In genomic region chr11:4142352-4142751, GRCm38 (mm10) we compare ENCODE assay signal across 21 mouse cellular contexts. TPM values are rescaled to one million over a fixed set of nuclear protein-coding genes. Genes with fewer than 3 reads are reported as not detected.
A peak's percentile ranks its signal among the peaks of the same experiment; 100 is the strongest.
DNase-seq lines count a peak whose midpoint lies in the region; ATAC-seq and TF ChIP-seq lines count a peak whose summit lies in the region.
"Had no signal": no experiment of that assay in that cellular context is flagged by ENCODE, and none has a peak within 500 bp of the region (broad histone marks: within the 10 kb centered on the region; RNA-seq: fewer than 3 reads in every experiment).

No protein-coding gene starts in this region.

- in situ Hi-C loops in CH12.LX (cut with MboI; ENCODE audit: low pct_ligation_motif_present, low pct_unique_long_range_greater_than_20kb, low sequenced_read_pairs), result no loop called here

- no peak overlapping the region for H3K4me3 ChIP-seq in lung, embryonic 16.5 days (ENCODE audit: low read length)
- H3K4me3 ChIP-seq in CH12.LX (replicated peaks in 1 of 3; ENCODE audit: low read depth in 2 of 3, low read length in 2 of 3, poor library complexity in 1 of 3), result no peak overlapping the region
- H3K4me3 ChIP-seq: embryonic facial prominence, embryonic 13.5 days; forebrain, embryonic 12.5 days; heart, embryonic 10.5 days; hindbrain, embryonic 12.5 days had no signal

- dilution Hi-C loops in CH12.LX (cut with MboI; ENCODE audit: extremely low pct_ligation_motif_present, extremely low pct_unique_long_range_greater_than_20kb, low sequenced_read_pairs), result no loop called here

- H3K27ac ChIP-seq in lung, embryonic 16.5 days (ENCODE audit: low read length), result peak overlapping the region; percentile 82
- H3K27ac ChIP-seq in CH12.LX (ENCODE audit: insufficient read depth, low read depth), result no peak overlapping the region
- H3K27ac ChIP-seq: embryonic facial prominence, embryonic 13.5 days; forebrain, embryonic 12.5 days; heart, embryonic 10.5 days; hindbrain, embryonic 12.5 days had no signal

- DNase-seq in lung, postnatal 14 days, result no peak
- DNase-seq in 3134 (ENCODE audit: extremely low read depth, insufficient read length, low spot score) (peak; percentile 46), CH12.LX (ENCODE audit: extremely low read depth) (no peak)
- peak; percentile 36 for DNase-seq in brain, adult 2 months (ENCODE audit: low read depth, low spot score)
- no peak for DNase-seq in spleen, adult 12 weeks (ENCODE audit: low spot score)
- DNase-seq: adrenal gland, postnatal 10 days; B cell, adult 2 months; cerebellum, adult 18-20 months; cerebellum, adult 9-11 months; cerebellum, postnatal 36 days; gastrocnemius, postnatal 10 days; heart, adult 18-20 months; heart, postnatal 10 days; heart, postnatal 4 days had no signal

- H3K79me2 ChIP-seq in CH12.LX (replicated peaks; ENCODE audit: control insufficient read depth, extremely low read depth, insufficient read depth, poor library complexity, severe bottlenecking), result peaks cover 5% of the 10 kb centered on the region; the same call in 1 of the 2 replicates

- H3K4me2 ChIP-seq in lung, embryonic 16.5 days (ENCODE audit: low read depth, low read length), result no peak overlapping the region
- no peak overlapping the region for H3K4me2 ChIP-seq in CH12.LX (ENCODE audit: insufficient read depth, low read depth, poor library complexity, severe bottlenecking)
- H3K4me2 ChIP-seq: embryonic facial prominence, embryonic 13.5 days; forebrain, embryonic 12.5 days; hindbrain, embryonic 12.5 days had no signal

- H3K36me3 ChIP-seq in lung, embryonic 16.5 days (ENCODE audit: control insufficient read depth, insufficient read depth, low read length), result peaks cover 29% of the 10 kb centered on the region
- H3K36me3 ChIP-seq in CH12.LX (replicated peaks in 1 of 2; ENCODE audit: control insufficient read depth in 1 of 2, insufficient read depth in 1 of 2, low read length in 1 of 2), result peaks cover 41 to 77% of the 10 kb centered on the region in 2 experiments

- no peak for TF ChIP-seq POLR2A in CH12.LX (IDR thresholded peaks at IDR 0.05; ENCODE audit: low read depth, low read length)

- H3K9me3 ChIP-seq in lung, embryonic 16.5 days (ENCODE audit: control insufficient read depth, low read length), result no peaks in the 10 kb centered on the region
- no peaks in the 10 kb centered on the region for H3K9me3 ChIP-seq in CH12.LX (replicated peaks; ENCODE audit: low read length)
- H3K9me3 ChIP-seq: embryonic facial prominence, embryonic 13.5 days; forebrain, embryonic 12.5 days; heart, embryonic 10.5 days; hindbrain, embryonic 12.5 days had no signal

- no peak overlapping the region for H3K9ac ChIP-seq in lung, embryonic 16.5 days (ENCODE audit: low read length)
- no peak overlapping the region for H3K9ac ChIP-seq in CH12.LX (ENCODE audit: insufficient read depth, low read depth)
- H3K9ac ChIP-seq: embryonic facial prominence, embryonic 13.5 days; forebrain, embryonic 12.5 days; hindbrain, embryonic 12.5 days had no signal

- TF ChIP-seq EP300 in CH12.LX (IDR thresholded peaks at IDR 0.05; ENCODE audit: low read length), result no peak

- H3K27me3 ChIP-seq in lung, embryonic 16.5 days (ENCODE audit: control insufficient read depth, insufficient read depth, low read depth, low read length), result no peaks in the 10 kb centered on the region
- H3K27me3 ChIP-seq in CH12.LX (replicated peaks), result no peaks in the 10 kb centered on the region
- H3K27me3 ChIP-seq: embryonic facial prominence, embryonic 13.5 days; forebrain, embryonic 12.5 days; hindbrain, embryonic 12.5 days had no signal

- no peak for ATAC-seq in lung, embryonic 16.5 days (ENCODE audit: low read depth)
- ATAC-seq: CD4-positive, CD25-positive, alpha-beta regulatory T cell, adult 4 months; forebrain, embryonic 16.5 days had no signal

- TF ChIP-seq RAD21 in CH12.LX (IDR thresholded peaks at IDR 0.05; ENCODE audit: low read depth, low read length), result no peak

- no peaks in the 10 kb centered on the region; the same call in 1 of the 2 replicates for H3K4me1 ChIP-seq in lung, embryonic 16.5 days (replicated peaks; ENCODE audit: control insufficient read depth, insufficient read depth, low read length)
- peaks cover 21 to 39% of the 10 kb centered on the region in 2 experiments for H3K4me1 ChIP-seq in CH12.LX (ENCODE audit: control insufficient read depth in 1 of 2, insufficient read depth in 2 of 2)
- H3K4me1 ChIP-seq: embryonic facial prominence, embryonic 13.5 days; heart, embryonic 10.5 days had no signal

- no peak for TF ChIP-seq CTCF in CH12.LX (conservative IDR thresholded peaks at IDR 0.05 in 1 of 2, IDR thresholded peaks at IDR 0.05 in 1 of 2; ENCODE audit: low read depth in 2 of 2, low read length in 2 of 2)

- 88% methylated on average over 4 of the region's 4 CpGs for WGBS in lung, embryonic 16.5 days

TF ChIP-seq in CH12.LX, 34 proteins besides CTCF, POLR2A, EP300 and RAD21:
- no peak for TF ChIP-seq USF2 (conservative IDR thresholded peaks at IDR 0.05; ENCODE audit: low read depth, low read length)
- no peak for TF ChIP-seq POLR2AphosphoS2 (IDR thresholded peaks at IDR 0.05; ENCODE audit: low read depth, low read length)
- TF ChIP-seq ZC3H11A (IDR thresholded peaks at IDR 0.05; ENCODE audit: low read depth, low read length), result no peak
- TF ChIP-seq SIN3A (IDR thresholded peaks at IDR 0.05; ENCODE audit: low read length), result no peak
- TF ChIP-seq MAFK (IDR thresholded peaks at IDR 0.05; ENCODE audit: insufficient replicate concordance, low read length), result peak; percentile 90
- no peak for TF ChIP-seq TCF12 (IDR thresholded peaks at IDR 0.05; ENCODE audit: low read depth, low read length)
- TF ChIP-seq CHD2 (IDR thresholded peaks at IDR 0.05; ENCODE audit: low read length), result no peak
- no peak for TF ChIP-seq ZNF384 (IDR thresholded peaks at IDR 0.05; ENCODE audit: low read depth, low read length)
- no peak for TF ChIP-seq MEF2A (IDR thresholded peaks at IDR 0.05; ENCODE audit: borderline replicate concordance, low read depth, low read length)

RNA-seq across cellular contexts. Expression of gene Rnf215, which starts 7.3 kb away (rescaled TPM):
- 33.6 and 35.7 TPM in 2 replicates for polyA plus RNA-seq in lung, embryonic 16.5 days (2015; fragmentation: Nextera tagmentation; extraction: Ambion mirVana)
- total RNA-seq in CH12.LX (2012; rRNA removed) (24.8 and 25.0 TPM in 2 replicates), CH12.LX (2014; rRNA removed) (14.9 and 18.2 TPM in 2 replicates)
- 22.5 and 24.3 TPM in 2 replicates for polyA plus RNA-seq in CH12.LX (2012; ENCODE audit: insufficient read length, low read depth)

RNA-seq across cellular contexts. Expression of gene Ccdc157, which starts 17.7 kb away (rescaled TPM):
- 9.2 and 11.4 TPM in 2 replicates for polyA plus RNA-seq in lung, embryonic 16.5 days (2015; fragmentation: Nextera tagmentation; extraction: Ambion mirVana)
- total RNA-seq in CH12.LX (2012; rRNA removed) (4.2 and 4.4 TPM in 2 replicates), CH12.LX (2014; rRNA removed) (2.3 and 2.6 TPM in 2 replicates)
- 3.9 and 4.0 TPM in 2 replicates for polyA plus RNA-seq in CH12.LX (2012; ENCODE audit: insufficient read length, low read depth)

RNA-seq across cellular contexts. Expression of gene Sf3a1, which starts 17.8 kb away (rescaled TPM):
- 42.1 and 48.9 TPM in 2 replicates for polyA plus RNA-seq in lung, embryonic 16.5 days (2015; fragmentation: Nextera tagmentation; extraction: Ambion mirVana)
- 46.5 and 56.9 TPM in 2 replicates for total RNA-seq in CH12.LX (2012; rRNA removed)
- total RNA-seq in CH12.LX (2014; rRNA removed), result 28.6 and 29.5 TPM in 2 replicates
- 93.4 and 97.6 TPM in 2 replicates for polyA plus RNA-seq in CH12.LX (2012; ENCODE audit: insufficient read length, low read depth)

RNA-seq across cellular contexts. Expression of gene Sec14l2, which starts 19.1 kb away (rescaled TPM):
- polyA plus RNA-seq in lung, embryonic 16.5 days (2015; fragmentation: Nextera tagmentation; extraction: Ambion mirVana), result 2.9 and 3.3 TPM in 2 replicates
- total RNA-seq in CH12.LX (2012; rRNA removed) (21.5 and 26.1 TPM in 2 replicates), CH12.LX (2014; rRNA removed) (21.9 and 24.2 TPM in 2 replicates)
- 16.7 and 19.0 TPM in 2 replicates for polyA plus RNA-seq in CH12.LX (2012; ENCODE audit: insufficient read length, low read depth)

RNA-seq across cellular contexts. Expression of gene Tbc1d10a, which starts 44.2 kb away (rescaled TPM):
- 30.5 and 34.3 TPM in 2 replicates for polyA plus RNA-seq in lung, embryonic 16.5 days (2015; fragmentation: Nextera tagmentation; extraction: Ambion mirVana)
- total RNA-seq in CH12.LX (2012; rRNA removed) (30.3 and 37.7 TPM in 2 replicates), CH12.LX (2014; rRNA removed) (30.9 and 33.9 TPM in 2 replicates)
- polyA plus RNA-seq in CH12.LX (2012; ENCODE audit: insufficient read length, low read depth), result 33.5 and 37.6 TPM in 2 replicates

Comparison
In these comparisons a context has a peak if more than half of its experiments do, and no peak if none do; other contexts are left out.
1. DNase-seq: peak in 3134 (single experiment) and brain, adult 2 months (single experiment); none in lung, postnatal 14 days (single experiment), CH12.LX (single experiment) and spleen, adult 12 weeks (single experiment).